Mouse (Mus musculus) midbrain, embryonic 11.5 days (tissue): Measurements from ENCODE around the gene Haus7. TPM values are rescaled to one million over a fixed set of nuclear protein-coding genes. Genes with fewer than 3 reads are reported as not detected.

Experiments used
- polyA plus RNA-seq: library from polyadenylated mRNA; unstranded; fragments of >200 nt; fragmentation: Nextera tagmentation; extraction: Ambion mirVana; gene quantifications from 2 replicates; pipeline ENCODE4 v1.2.1, GENCODE M21; 2014

Gene Haus7
- polyA plus RNA-seq, 1 experiment from 2014 or later: 72.3 TPM

Other genes starting within 250 kb of the Haus7 start
- 0.31 and 0.32 TPM in 2 replicates for gene Xlr4b, start 244.7 kb downstream of the Haus7 start, polyA plus RNA-seq
- 16.0 and 19.4 TPM in 2 replicates for gene F8a, start 230.8 kb downstream of the Haus7 start, polyA plus RNA-seq
- 0.12 and 0.22 TPM in 2 replicates for gene Xlr4c, start 215.9 kb downstream of the Haus7 start, polyA plus RNA-seq
- 0.11 and 0.14 TPM in 2 replicates for gene Xlr3c, start 193.7 kb downstream of the Haus7 start, polyA plus RNA-seq
- not detected in 2 replicates for gene Xlr5a, start 166.1 kb downstream of the Haus7 start, polyA plus RNA-seq
- not detected in 2 replicates for gene Xlr5c, start 166.1 kb downstream of the Haus7 start, polyA plus RNA-seq
- gene Gm45015, start 122.2 kb downstream of the Haus7 start, polyA plus RNA-seq: not detected in 2 replicates
- 15.9 and 17.7 TPM in 2 replicates for gene Zfp275, start 116.4 kb downstream of the Haus7 start, polyA plus RNA-seq
- not detected in 2 replicates for gene Gm18336, start 60.3 kb downstream of the Haus7 start, polyA plus RNA-seq
- gene Zfp92, start 47.9 kb downstream of the Haus7 start, polyA plus RNA-seq: 0.05 and 0.07 TPM in 2 replicates
- gene Trex2, start 23.7 kb downstream of the Haus7 start, polyA plus RNA-seq: not detected in 2 replicates
- 42.1 and 43.4 TPM in 2 replicates for gene Bgn, start 24.6 kb upstream of the Haus7 start, polyA plus RNA-seq
- 0.25 and 0.30 TPM in 2 replicates for gene Atp2b3, start 44.0 kb upstream of the Haus7 start, polyA plus RNA-seq
- 1.7 and 2.1 TPM in 2 replicates for gene Dusp9, start 180.4 kb upstream of the Haus7 start, polyA plus RNA-seq
- gene Pnck, start 201.1 kb upstream of the Haus7 start, polyA plus RNA-seq: 13.0 and 14.5 TPM in 2 replicates
- gene Slc6a8, start 214.1 kb upstream of the Haus7 start, polyA plus RNA-seq: 6.0 and 6.6 TPM in 2 replicates